Mouse (Mus musculus): ENCODE results near the gene Gm4312.
"Not testable (repeated sequence)": the region's sequence is repeated elsewhere in the genome, so short reads cannot be mapped to it uniquely, and the experiment has no call there.

The Gm4312 gene

GRCm38 (mm10) chr10:100382460-100382859 is at the start of gene Gm4312:
TSS of gene Gm4312 (minus strand) at chr10:100382560.
- not testable (repeated sequence) for DNase-seq

GRCm38 (mm10) chr10:100427592-100427991 is 45.2 kb upstream of the Gm4312 start:
- DNase-seq: no peak

- DNase-seq: no peak
Measured at GRCm38 (mm10) chr10:100415566-100415965, 33.2 kb upstream of the Gm4312 start.

GRCm38 (mm10) chr10:100402301-100402700 is 19.9 kb upstream of the Gm4312 start:
- not testable (repeated sequence) for DNase-seq

- not testable (repeated sequence) for DNase-seq
Measured at GRCm38 (mm10) chr10:100361038-100361437, 21.3 kb downstream of the Gm4312 start, which contains the start of gene Gm4307. TSS of gene Gm4307 (plus strand) at chr10:100361338.

- DNase-seq: not testable (repeated sequence)
Measured at GRCm38 (mm10) chr10:100356841-100357240, 25.5 kb downstream of the Gm4312 start.

- not testable (repeated sequence) for DNase-seq
Measured at GRCm38 (mm10) chr10:100350793-100351192, 31.6 kb downstream of the Gm4312 start, which contains the start of gene Gm4305. TSS of gene Gm4305 (plus strand) at chr10:100351093.

GRCm38 (mm10) chr10:100345672-100346071 is 36.7 kb downstream of the Gm4312 start, which contains the start of gene Gm4303:
TSS of gene Gm4303 (plus strand) at chr10:100345972.
- DNase-seq: not testable (repeated sequence)

- DNase-seq: not testable (repeated sequence)
Measured at GRCm38 (mm10) chr10:100340536-100340935, 41.8 kb downstream of the Gm4312 start, which contains the start of gene Gm4302. TSS of gene Gm4302 (plus strand) at chr10:100340836.

GRCm38 (mm10) chr10:100335376-100335775 is 47.0 kb downstream of the Gm4312 start, which contains the start of gene Gm4301:
TSS of gene Gm4301 (plus strand) at chr10:100335676.
- DNase-seq: not testable (repeated sequence)
